Mouse (Mus musculus) liver, embryonic 11.5 days (tissue): ENCODE measurements around the gene Chd2. TPM values are rescaled to one million over a fixed set of nuclear protein-coding genes. Genes with fewer than 3 reads are reported as not detected.

ENCODE experiments used
- ATAC-seq: fragments of 200-750 bp; cut with Nextera tagmentation; replicated peaks from 2 replicates; pipeline ENCODE4 v1.8.0; 2017; ENCODE audit warnings: moderate number of reproducible peaks, mild to moderate bottlenecking, moderate TSS enrichment, moderate library complexity; ENCODE audit not compliant: low FRiP score
- DNase-seq: peaks from one replicate; pipeline ENCODE4 v3.0.0-alpha.2; 2017; ENCODE audit warnings: low spot score
- H3K27ac ChIP-seq: fragments of 300-500 bp; sonication (generic); 2 replicates; pipeline ENCODE4 v1.5.1; 2014; ENCODE audit warnings: mild to moderate bottlenecking, low read depth, low read length, control low read depth
- H3K27me3 ChIP-seq: fragments of 300-500 bp; sonication (generic); replicated peaks from 2 replicates; pipeline ENCODE4 v1.6.1; 2014; ENCODE audit warnings: low read length, mixed read lengths; ENCODE audit not compliant: control insufficient read depth, insufficient read depth
- H3K36me3 ChIP-seq: fragments of 300-500 bp; sonication (generic); 2 replicates; pipeline ENCODE4 v1.6.1; 2014; ENCODE audit warnings: mild to moderate bottlenecking, low read length, moderate library complexity, mixed read lengths; ENCODE audit not compliant: control insufficient read depth, insufficient read depth
- H3K4me1 ChIP-seq: fragments of 300-500 bp; sonication (generic); replicated peaks from 2 replicates; pipeline ENCODE4 v1.6.1; 2014; ENCODE audit warnings: low read length, mixed read lengths; ENCODE audit not compliant: control insufficient read depth, insufficient read depth
- H3K4me2 ChIP-seq: fragments of 300-500 bp; sonication (generic); 2 replicates; pipeline ENCODE4 v1.6.1; 2014; ENCODE audit warnings: mild to moderate bottlenecking, control low read depth, moderate library complexity
- H3K4me3 ChIP-seq: fragments of 300-500 bp; sonication (generic); 2 replicates; pipeline ENCODE4 v1.5.1; 2014; ENCODE audit warnings: low read depth, low read length, control low read depth
- H3K9ac ChIP-seq: fragments of 300-500 bp; sonication (generic); 2 replicates; pipeline ENCODE4 v1.6.1; 2014; ENCODE audit warnings: low read depth, low read length, control low read depth
- H3K9me3 ChIP-seq: fragments of 300-500 bp; sonication (generic); 2 replicates; pipeline ENCODE4 v1.6.1; 2016; ENCODE audit warnings: low read length, inconsistent platforms, mixed read lengths; ENCODE audit not compliant: control insufficient read depth
- WGBS: fragments of 180-500 bp; shearing (Covaris S2); extraction: QIAGEN DNeasy Blood & Tissue Kit; methylation state at CpG from one replicate; pipeline ENCODE4 v1.1.7; 2014; 5-methylcytosine and 5-hydroxymethylcytosine counted together
- polyA plus RNA-seq: library from polyadenylated mRNA; unstranded; fragments of >200 nt; fragmentation: Nextera tagmentation; extraction: Ambion mirVana; gene quantifications from 2 replicates; pipeline ENCODE4 v1.2.1, GENCODE M21; 2014

Chd2 gene
- polyA plus RNA-seq = 30.9 and 34.5 TPM in 2 replicates

DNA sequence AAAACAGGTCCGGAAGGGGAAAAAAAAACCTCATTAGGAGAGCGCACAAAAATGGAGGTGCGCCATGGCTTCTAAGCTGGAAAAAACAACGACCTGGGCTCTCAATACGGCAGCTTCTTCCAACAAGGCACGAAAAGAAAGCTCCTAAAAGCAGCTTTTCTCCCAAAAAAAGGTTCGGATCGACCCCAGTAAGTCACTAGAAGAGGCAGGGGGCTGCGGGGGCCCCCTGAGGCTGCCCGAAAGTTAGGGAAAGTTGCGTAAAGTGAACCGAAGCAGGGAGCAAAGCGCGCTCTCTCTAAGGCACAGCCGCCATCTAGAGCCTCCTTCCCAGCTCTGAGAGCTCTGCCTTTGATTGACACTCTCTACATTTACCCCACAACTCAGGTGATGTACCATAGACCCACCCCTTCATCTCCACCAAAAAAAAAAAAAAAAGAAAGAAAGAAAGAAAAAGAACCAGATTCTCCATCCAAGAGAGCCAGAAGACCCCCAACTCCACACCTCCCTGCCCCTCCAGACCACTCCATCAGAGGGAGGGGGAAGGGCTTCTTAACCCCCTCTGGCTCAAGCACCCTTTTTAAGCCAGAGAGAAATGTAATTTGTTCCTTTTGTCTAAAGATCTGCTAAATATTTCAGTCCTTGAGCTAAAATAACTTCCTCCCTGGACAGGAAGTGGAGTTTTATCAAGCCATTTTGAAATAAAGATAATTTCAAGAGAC is at the start of gene Chd2:
Gene Chd2, minus strand, starts transcription at position 419 of the 719 bp plus-strand sequence.
- Histone ChIP-seq H3K4me2 (peak within 1 kb of the TSS; percentile 64), H3K27me3 (no peaks in the 10 kb centered on the region), H3K4me1 (peaks cover 7% of the 10 kb centered on the region), H3K27ac (peak within 1 kb of the TSS; percentile 100), H3K9me3 (no peaks in the 10 kb centered on the region), H3K9ac (peak within 1 kb of the TSS; percentile 100), H3K4me3 (peak within 1 kb of the TSS; percentile 84), H3K36me3 (peaks cover 3% of the 10 kb centered on the region; the same call in 1 of the 2 replicates)
- ATAC-seq (peak; percentile 72), DNase-seq (peak; percentile 83)
- 0% methylated on average over 15 of the region's 15 CpGs for WGBS

DNA sequence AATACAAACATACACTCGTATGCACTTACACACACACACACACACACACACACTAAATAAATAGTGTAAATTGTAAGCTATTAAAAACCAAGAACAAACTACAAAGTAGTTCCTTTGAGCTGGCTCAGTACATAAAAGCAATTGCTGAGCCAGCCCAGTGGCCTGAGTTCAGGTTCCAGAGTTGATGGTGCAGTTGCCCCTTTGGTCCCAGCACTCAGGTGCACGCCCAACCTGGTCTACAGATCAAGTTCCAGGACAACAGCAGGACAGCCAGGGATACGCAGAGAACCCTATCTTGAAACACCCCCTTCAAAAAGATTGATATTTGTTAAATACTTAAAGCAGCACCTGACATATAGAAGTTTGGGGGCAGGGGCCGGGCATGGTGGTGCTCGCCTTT is 49.1 kb upstream of the Chd2 start:
- no peak overlapping the region for H3K9ac ChIP-seq
- H3K4me1 ChIP-seq = peaks cover 22% of the 10 kb centered on the region
- H3K36me3 ChIP-seq = no peaks in the 10 kb centered on the region
- no peak overlapping the region for H3K4me2 ChIP-seq
- ATAC-seq (no peak), DNase-seq (no peak)
- H3K27ac ChIP-seq = no peak overlapping the region
- WGBS = 86% methylated on average over 5 of the region's 5 CpGs
- no peaks in the 10 kb centered on the region for H3K27me3 ChIP-seq
- H3K4me3 ChIP-seq = no peak overlapping the region
- H3K9me3 ChIP-seq = no peaks in the 10 kb centered on the region; the same call in 1 of the 2 replicates

DNA sequence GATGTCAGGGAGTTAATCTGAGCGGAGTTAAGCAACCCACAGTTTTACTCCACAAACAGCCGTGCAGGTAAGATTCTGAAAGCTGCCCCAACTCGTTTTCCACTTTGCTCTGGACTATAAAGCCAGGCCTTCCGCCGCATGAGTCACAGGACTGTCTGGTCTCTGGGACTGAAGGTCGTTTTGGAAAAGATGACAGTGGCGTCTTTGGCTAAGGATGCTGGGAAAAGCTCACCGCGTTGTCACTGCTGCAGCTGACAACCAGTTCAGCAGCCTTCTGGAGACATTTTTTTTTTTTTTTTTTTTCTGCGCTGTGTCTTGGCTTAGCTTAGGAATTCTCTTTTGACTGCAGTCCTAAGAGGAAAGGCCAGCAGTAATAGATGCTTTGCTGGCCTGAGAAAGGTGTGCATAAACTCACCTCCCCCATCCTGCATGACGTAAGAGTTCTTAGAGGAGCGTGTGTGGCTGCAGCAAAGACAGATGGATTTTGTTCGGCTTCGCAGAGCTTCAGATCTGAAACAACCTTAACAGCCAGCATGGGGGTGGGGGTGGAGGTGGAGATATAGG is 47.7 kb upstream of the Chd2 start:
- Histone ChIP-seq H3K4me1 (peaks cover 28% of the 10 kb centered on the region), H3K27ac (peak overlapping the region; percentile 47), H3K9me3 (no peaks in the 10 kb centered on the region; the same call in 1 of the 2 replicates), H3K9ac (no peak overlapping the region), H3K4me3 (no peak overlapping the region), H3K4me2 (peak overlapping the region; percentile 8; the same call in 1 of the 2 replicates), H3K36me3 (no peaks in the 10 kb centered on the region), H3K27me3 (no peaks in the 10 kb centered on the region)
- WGBS = 48% methylated on average over 14 of the region's 14 CpGs
- ATAC-seq (no peak), DNase-seq (no peak)

DNA sequence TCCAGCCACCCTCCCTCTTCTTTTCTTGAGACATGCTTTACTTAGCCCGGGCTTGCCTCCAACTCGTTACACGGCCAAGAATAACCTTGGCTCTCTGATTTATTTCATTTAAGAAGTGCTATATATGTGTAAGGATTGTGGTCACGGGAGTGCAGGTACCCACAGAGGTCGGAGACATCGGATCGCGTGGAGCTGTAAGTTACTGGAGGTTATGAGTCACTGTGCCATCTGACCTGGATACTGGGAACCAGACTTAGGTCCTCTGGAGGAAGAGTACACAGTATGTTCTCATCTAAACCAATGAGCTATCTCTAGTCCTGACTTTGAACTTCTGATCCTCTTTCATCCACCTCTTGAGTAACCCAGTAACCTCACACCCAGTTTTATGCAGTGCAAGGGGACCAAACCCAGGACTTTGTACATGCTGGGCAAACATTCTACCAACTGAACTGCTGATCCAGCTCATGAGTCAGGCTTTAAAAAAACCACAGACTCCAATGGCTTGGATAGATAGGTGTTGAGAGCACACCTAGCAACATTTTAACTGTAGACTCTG is 46.8 kb upstream of the Chd2 start:
- peak; percentile 35 for ATAC-seq
- WGBS = 86% methylated on average over 8 of the region's 8 CpGs

DNA sequence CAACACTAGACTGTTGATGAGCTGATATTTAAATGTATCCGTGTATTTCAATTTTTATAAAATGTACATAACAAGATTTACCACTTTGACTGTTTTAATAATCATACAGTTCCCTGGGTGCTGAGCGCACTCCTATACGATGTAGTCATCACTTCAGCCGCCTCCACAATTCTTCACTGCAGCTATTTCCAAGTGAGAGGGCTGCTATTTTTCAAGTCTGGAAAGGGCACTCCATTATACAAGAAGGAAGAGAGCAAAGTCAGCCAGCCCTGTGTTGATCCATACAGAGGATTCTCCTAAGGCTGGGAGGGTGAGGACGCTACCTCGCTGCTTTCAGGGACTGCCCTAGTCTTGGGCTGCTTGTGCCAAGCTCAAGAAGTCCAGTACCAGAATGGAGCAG is 45.1 kb upstream of the Chd2 start:
- Histone ChIP-seq H3K9ac (no peak overlapping the region), H3K27ac (no peak overlapping the region), H3K27me3 (no peaks in the 10 kb centered on the region), H3K9me3 (no peaks in the 10 kb centered on the region; the same call in 1 of the 2 replicates), H3K36me3 (no peaks in the 10 kb centered on the region), H3K4me1 (peaks cover 31% of the 10 kb centered on the region), H3K4me2 (no peak overlapping the region), H3K4me3 (no peak overlapping the region)
- DNase-seq = no peak
- ATAC-seq = no peak
- WGBS = 89% methylated on average over 6 of the region's 6 CpGs

More for the DNA sequence above, 46.8 kb upstream of the Chd2 start:
- Histone ChIP-seq H3K4me3 (no peak overlapping the region), H3K27ac (peak overlapping the region; percentile 52), H3K9me3 (no peaks in the 10 kb centered on the region; the same call in 1 of the 2 replicates), H3K4me1 (peaks cover 29% of the 10 kb centered on the region), H3K4me2 (no peak overlapping the region), H3K9ac (no peak overlapping the region), H3K27me3 (no peaks in the 10 kb centered on the region), H3K36me3 (no peaks in the 10 kb centered on the region)
- DNase-seq = no peak

DNA sequence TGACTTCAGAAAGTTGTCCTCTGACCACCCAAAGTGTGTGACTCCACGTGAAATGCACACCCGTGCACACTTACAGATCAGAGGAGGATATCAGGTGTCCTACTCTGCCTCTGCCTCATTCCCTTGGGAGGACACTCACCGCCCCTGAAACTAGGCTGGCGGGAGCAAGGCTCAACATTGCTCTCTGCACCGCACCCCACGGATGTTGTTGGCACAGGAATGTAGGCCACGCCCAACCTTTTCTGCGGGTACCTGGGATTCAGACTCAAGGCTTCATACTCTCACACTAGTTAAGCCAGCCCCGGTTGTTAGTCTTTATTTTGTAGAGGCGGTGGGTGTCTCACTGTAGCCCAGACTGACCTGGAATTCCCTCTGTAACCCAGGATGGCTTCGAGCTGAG is 44.6 kb upstream of the Chd2 start:
- no peak overlapping the region for H3K27ac ChIP-seq
- H3K36me3 ChIP-seq = no peaks in the 10 kb centered on the region
- H3K27me3 ChIP-seq = no peaks in the 10 kb centered on the region
- 77% methylated on average over 11 of the region's 11 CpGs for WGBS
- DNase-seq = no peak
- no peak overlapping the region for H3K4me3 ChIP-seq
- H3K4me2 ChIP-seq = no peak overlapping the region
- no peak for ATAC-seq
- H3K4me1 ChIP-seq = peaks cover 31% of the 10 kb centered on the region
- no peaks in the 10 kb centered on the region for H3K9me3 ChIP-seq
- no peak overlapping the region for H3K9ac ChIP-seq

DNA sequence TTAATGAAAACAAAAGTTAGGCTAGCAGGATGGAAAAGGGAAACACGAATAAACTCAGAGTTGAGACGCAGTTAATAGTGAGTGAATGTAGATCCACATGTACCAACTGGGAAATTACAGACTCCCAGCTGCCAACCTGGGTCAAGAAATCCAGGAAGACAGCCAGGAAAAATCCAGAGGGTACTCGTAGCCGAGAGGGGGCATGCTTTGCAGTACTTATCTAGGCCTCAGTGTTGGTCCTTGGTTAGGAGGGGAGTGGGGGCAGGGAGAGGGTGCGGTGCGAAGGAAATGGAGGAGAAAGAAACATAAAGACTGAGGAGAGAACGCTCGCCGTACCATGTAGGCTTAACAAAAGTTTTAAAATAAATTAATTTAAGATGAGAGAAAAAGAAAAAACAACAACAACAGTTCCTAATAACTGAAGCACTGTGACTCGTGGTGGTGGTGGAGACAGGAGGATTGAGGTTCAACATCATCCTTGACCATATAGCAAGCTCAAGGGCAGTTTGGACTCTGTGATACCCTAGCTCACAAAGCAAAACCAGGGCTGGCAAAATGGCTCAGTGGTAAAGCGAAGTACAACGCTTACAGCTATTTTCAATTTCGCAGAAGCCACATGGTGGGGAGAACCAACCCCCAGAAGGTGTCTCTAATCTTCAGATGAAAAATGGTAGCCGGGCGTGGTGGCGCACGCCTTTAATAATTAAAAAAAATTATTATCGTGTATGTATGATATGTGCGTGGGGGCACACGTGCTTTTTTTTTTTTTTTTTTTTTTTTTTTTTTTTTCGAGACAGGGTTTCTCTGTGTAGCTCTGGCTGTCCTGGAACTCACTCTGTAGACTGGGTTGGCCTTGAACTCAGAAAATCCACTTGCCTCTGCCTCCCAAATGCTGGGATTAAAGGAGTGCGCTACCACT is 43.7 kb upstream of the Chd2 start:
- Histone ChIP-seq H3K4me2 (no peak overlapping the region), H3K4me1 (peaks cover 31% of the 10 kb centered on the region), H3K9ac (no peak overlapping the region)

More for the DNA sequence above, 43.7 kb upstream of the Chd2 start:
- Histone ChIP-seq H3K27ac (no peak overlapping the region; the same call in 1 of the 2 replicates), H3K36me3 (no peaks in the 10 kb centered on the region), H3K9me3 (no peaks in the 10 kb centered on the region), H3K4me3 (no peak overlapping the region), H3K27me3 (no peaks in the 10 kb centered on the region)
- DNase-seq = no peak
- no peak for ATAC-seq
- WGBS = 78% methylated on average over 22 of the region's 22 CpGs
